Mouse (Mus musculus): ENCODE results near the gene Slc38a7. TPM values are rescaled to one million over a fixed set of nuclear protein-coding genes. Genes with fewer than 3 reads are reported as not detected.
"Not testable (repeated sequence)": the region's sequence is repeated elsewhere in the genome, so short reads cannot be mapped to it uniquely, and the experiment has no call there.

The Slc38a7 gene
- polyA plus RNA-seq, 1 experiment from 2014 or later, result 19.8 TPM

GRCm38 (mm10) chr8:95843968-95844367, 9.4 kb downstream of the Slc38a7 start:
- Histone ChIP-seq H3K36me3 (ENCODE audit: poor library complexity, severe bottlenecking) (peaks cover 84% of the 10 kb centered on the region), H3K4me1 (no peaks in the 10 kb centered on the region), H3K27me3 (no peaks in the 10 kb centered on the region), H3K27ac (no peak overlapping the region), H3K4me3 (no peak overlapping the region), H3K9ac (no peak overlapping the region), H3K9me3 (replicated peaks) (no peaks in the 10 kb centered on the region), H3K4me2 (no peak overlapping the region)
- 93% methylated on average over 6 of the region's 6 CpGs for WGBS
- ATAC-seq, result no peak

GRCm38 (mm10) chr8:95841436-95841835, 11.9 kb downstream of the Slc38a7 start:
- Histone ChIP-seq H3K36me3 (ENCODE audit: poor library complexity, severe bottlenecking) (peaks cover 85% of the 10 kb centered on the region), H3K4me3 (no peak overlapping the region), H3K27me3 (no peaks in the 10 kb centered on the region), H3K4me2 (no peak overlapping the region), H3K4me1 (no peaks in the 10 kb centered on the region), H3K9ac (no peak overlapping the region), H3K9me3 (replicated peaks) (no peaks in the 10 kb centered on the region), H3K27ac (no peak overlapping the region)
- ATAC-seq, result no peak
- WGBS, result 92% methylated on average over 15 of the region's 15 CpGs

GRCm38 (mm10) chr8:95839289-95839688, 14.1 kb downstream of the Slc38a7 start:
- H3K4me1 ChIP-seq, result no peaks in the 10 kb centered on the region
- H3K4me2 ChIP-seq, result no peak overlapping the region
- no peak for ATAC-seq
- peaks cover 68% of the 10 kb centered on the region for H3K36me3 ChIP-seq (ENCODE audit: poor library complexity, severe bottlenecking)
- no peaks in the 10 kb centered on the region for H3K27me3 ChIP-seq
- no peak overlapping the region for H3K9ac ChIP-seq
- H3K27ac ChIP-seq, result no peak overlapping the region
- H3K4me3 ChIP-seq, result no peak overlapping the region
- WGBS, result 99% methylated on average over 4 of the region's 4 CpGs
- no peaks in the 10 kb centered on the region for H3K9me3 ChIP-seq (replicated peaks)

DNA sequence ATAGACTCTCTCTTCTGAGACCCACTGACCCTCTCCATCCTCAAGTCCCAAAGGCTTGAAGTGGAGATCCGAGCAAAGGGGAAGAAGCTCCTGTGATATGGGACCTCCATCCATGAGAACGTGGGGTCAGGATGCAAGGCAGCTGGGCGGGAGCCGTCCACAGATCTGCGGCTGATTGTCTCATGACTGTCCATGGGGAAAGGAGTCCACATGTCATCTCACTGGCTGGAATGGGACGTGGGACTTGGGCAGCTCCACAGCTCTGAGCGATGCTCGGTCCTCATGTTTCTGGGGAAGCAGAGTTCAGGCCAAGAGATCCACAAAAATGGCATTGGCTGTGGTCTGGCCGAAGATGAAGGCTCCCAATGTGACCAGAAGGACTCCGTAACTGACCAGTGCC, 16.1 kb downstream of the Slc38a7 start:
- H3K4me2 ChIP-seq, result no peak overlapping the region
- 91% methylated on average over 10 of the region's 10 CpGs for WGBS

DNA sequence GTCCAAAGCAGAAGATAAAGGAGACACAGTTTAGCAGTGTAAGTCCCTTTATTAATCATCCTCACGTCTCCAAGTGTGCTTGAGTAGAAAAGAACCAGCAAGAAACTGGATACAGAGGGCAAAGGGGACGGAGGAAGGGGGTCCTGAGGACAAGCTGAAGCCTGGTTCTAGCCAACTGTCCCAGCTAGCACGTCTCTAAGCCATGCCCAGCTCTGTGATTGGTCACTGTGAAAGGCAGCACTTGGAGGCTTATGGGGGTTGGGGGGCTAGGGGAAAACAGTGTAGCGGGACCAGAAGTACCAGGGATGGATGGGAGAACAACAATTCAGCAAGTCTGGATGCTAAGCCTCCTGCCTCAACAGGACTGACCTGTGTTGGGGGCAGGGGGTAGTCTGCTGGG, 17.4 kb downstream of the Slc38a7 start:
- no peak overlapping the region for H3K4me3 ChIP-seq
- no peak overlapping the region for H3K9ac ChIP-seq
- H3K4me2 ChIP-seq, result no peak overlapping the region
- H3K9me3 ChIP-seq (replicated peaks), result no peaks in the 10 kb centered on the region
- H3K36me3 ChIP-seq (ENCODE audit: poor library complexity, severe bottlenecking), result peaks cover 35% of the 10 kb centered on the region
- ATAC-seq, result no peak
- no peak overlapping the region for H3K27ac ChIP-seq
- no peaks in the 10 kb centered on the region for H3K27me3 ChIP-seq
- WGBS, result 72% methylated on average over 4 of the region's 4 CpGs
- H3K4me1 ChIP-seq, result peaks cover 10% of the 10 kb centered on the region

More for the DNA sequence above, 16.1 kb downstream of the Slc38a7 start:
- Histone ChIP-seq H3K4me3 (no peak overlapping the region), H3K4me1 (peaks cover 10% of the 10 kb centered on the region), H3K27ac (no peak overlapping the region), H3K36me3 (ENCODE audit: poor library complexity, severe bottlenecking) (peaks cover 49% of the 10 kb centered on the region), H3K27me3 (no peaks in the 10 kb centered on the region), H3K9me3 (replicated peaks) (no peaks in the 10 kb centered on the region), H3K9ac (no peak overlapping the region)
- ATAC-seq, result no peak

- no peaks in the 10 kb centered on the region for H3K9me3 ChIP-seq (replicated peaks)
- peak overlapping the region; percentile 22 for H3K4me3 ChIP-seq
- peaks cover 10% of the 10 kb centered on the region for H3K4me1 ChIP-seq
- no peaks in the 10 kb centered on the region for H3K27me3 ChIP-seq
- peak overlapping the region; percentile 49 for H3K4me2 ChIP-seq
- peaks cover 14% of the 10 kb centered on the region; the same call in 1 of the 2 replicates for H3K36me3 ChIP-seq (ENCODE audit: poor library complexity, severe bottlenecking)
- no peak overlapping the region for H3K27ac ChIP-seq
- WGBS, result 1% methylated on average over 16 of the region's 16 CpGs
- peak; percentile 46 for ATAC-seq
- H3K9ac ChIP-seq, result peak overlapping the region; percentile 43
These were observed 19.8 kb downstream of the Slc38a7 start for GRCm38 (mm10) chr8:95833435-95833984.

DNA sequence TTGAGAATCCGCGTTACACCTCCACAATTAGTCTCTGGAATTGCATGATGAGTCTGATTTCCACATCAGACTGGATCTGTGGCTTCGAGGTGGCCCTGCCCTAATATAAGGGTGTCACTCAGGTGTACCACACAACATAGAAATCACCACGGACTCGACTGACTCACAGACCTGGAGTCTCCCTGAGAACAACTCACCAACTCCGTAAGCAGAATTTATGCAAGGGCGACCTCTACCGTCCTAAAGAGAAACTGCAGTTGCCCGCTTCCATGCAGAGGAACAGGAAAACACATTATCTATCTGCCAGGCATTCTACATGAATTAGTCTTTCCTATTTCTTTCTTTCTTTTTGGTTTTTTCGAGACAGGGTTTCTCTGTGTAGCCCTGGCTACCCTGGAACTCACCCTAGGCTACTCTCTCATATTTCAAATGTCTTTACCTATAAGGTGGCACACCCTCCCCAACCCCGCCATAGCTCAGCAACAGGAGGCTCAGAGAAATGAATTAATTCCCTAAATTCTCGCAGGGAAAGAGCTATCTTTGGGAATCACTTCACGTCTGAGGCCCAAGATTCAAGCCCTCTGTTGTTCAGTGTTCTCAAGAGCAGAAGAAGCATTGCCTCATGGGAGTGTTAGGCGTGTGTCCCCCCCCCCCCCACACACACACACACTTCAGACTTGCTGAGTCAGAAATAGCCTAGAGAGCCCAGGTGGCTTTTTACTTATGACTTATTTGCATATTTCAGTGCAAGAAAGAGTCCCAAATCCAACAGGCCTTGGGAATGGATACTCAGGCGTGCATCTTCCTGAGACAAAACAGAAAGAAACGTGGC, 20.5 kb downstream of the Slc38a7 start:
- Histone ChIP-seq H3K4me1 (peaks cover 10% of the 10 kb centered on the region), H3K27ac (no peak overlapping the region), H3K9me3 (replicated peaks) (no peaks in the 10 kb centered on the region), H3K9ac (peak overlapping the region; percentile 43), H3K36me3 (ENCODE audit: poor library complexity, severe bottlenecking) (peaks cover 14% of the 10 kb centered on the region; the same call in 1 of the 2 replicates), H3K4me2 (peak overlapping the region; percentile 49), H3K4me3 (peak overlapping the region; percentile 22), H3K27me3 (no peaks in the 10 kb centered on the region)
- peak; percentile 80 for ATAC-seq
- whole genome bisulfite sequencing, result 17% methylated on average over 16 of the region's 16 CpGs

DNA sequence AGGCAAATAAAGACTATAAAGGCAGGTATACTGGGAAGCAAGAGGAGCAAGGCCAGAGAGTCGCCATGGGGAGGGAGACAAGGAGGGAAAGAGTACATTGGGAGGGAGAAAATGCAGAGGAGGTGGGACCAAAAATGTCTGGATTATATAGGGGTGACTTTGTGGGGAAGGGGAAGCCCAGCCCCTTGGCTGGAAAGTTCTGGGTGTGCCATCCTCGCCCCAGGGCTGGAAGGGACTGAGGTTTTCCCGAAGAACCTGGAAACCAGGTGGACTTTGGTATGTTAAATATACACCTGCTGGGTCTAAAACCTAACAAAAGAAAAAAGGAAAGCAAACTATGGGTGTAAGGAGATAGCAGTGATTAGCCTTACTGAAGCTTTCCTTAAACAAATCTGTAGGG, 23.2 kb downstream of the Slc38a7 start:
- Histone ChIP-seq H3K4me1 (peaks cover 10% of the 10 kb centered on the region), H3K4me3 (no peak overlapping the region), H3K9ac (no peak overlapping the region), H3K27ac (no peak overlapping the region), H3K4me2 (no peak overlapping the region), H3K27me3 (no peaks in the 10 kb centered on the region), H3K36me3 (ENCODE audit: poor library complexity, severe bottlenecking) (no peaks in the 10 kb centered on the region), H3K9me3 (replicated peaks) (no peaks in the 10 kb centered on the region)
- 71% methylated on average over 3 of the region's 3 CpGs for WGBS
- no peak for ATAC-seq

- WGBS, result 72% methylated on average over 25 of the region's 25 CpGs
- H3K4me2 ChIP-seq; H3K27ac ChIP-seq; H3K4me1 ChIP-seq; H3K27me3 ChIP-seq; H3K4me3 ChIP-seq; H3K36me3 ChIP-seq (ENCODE audit: poor library complexity, severe bottlenecking); ATAC-seq; H3K9me3 ChIP-seq (replicated peaks); H3K9ac ChIP-seq: not testable (repeated sequence)
These were observed 28.2 kb downstream of the Slc38a7 start, which contains the start of gene Sap18b for GRCm38 (mm10) chr8:95825162-95825561. TSS of gene Sap18b (plus strand) at chr8:95825346.

- no peaks in the 10 kb centered on the region for H3K36me3 ChIP-seq (ENCODE audit: poor library complexity, severe bottlenecking)
- no peaks in the 10 kb centered on the region for H3K9me3 ChIP-seq (replicated peaks)
- H3K4me1 ChIP-seq, result no peaks in the 10 kb centered on the region
- WGBS, result 86% methylated on average over 3 of the region's 3 CpGs
- ATAC-seq, result no peak
- no peak overlapping the region for H3K27ac ChIP-seq
- H3K9ac ChIP-seq, result no peak overlapping the region
- no peak overlapping the region for H3K4me3 ChIP-seq
- H3K27me3 ChIP-seq, result no peaks in the 10 kb centered on the region
- H3K4me2 ChIP-seq, result no peak overlapping the region
These were observed 30.6 kb downstream of the Slc38a7 start for GRCm38 (mm10) chr8:95822699-95823098.

GRCm38 (mm10) chr8:95822096-95822495, 31.2 kb downstream of the Slc38a7 start:
- no peak overlapping the region for H3K4me2 ChIP-seq
- H3K27me3 ChIP-seq, result no peaks in the 10 kb centered on the region
- no peak for ATAC-seq
- H3K36me3 ChIP-seq (ENCODE audit: poor library complexity, severe bottlenecking), result no peaks in the 10 kb centered on the region
- no peak overlapping the region for H3K4me3 ChIP-seq
- no peak overlapping the region for H3K27ac ChIP-seq
- H3K9ac ChIP-seq, result no peak overlapping the region
- WGBS, result 89% methylated on average over 5 of the region's 5 CpGs
- H3K4me1 ChIP-seq, result no peaks in the 10 kb centered on the region
- no peaks in the 10 kb centered on the region for H3K9me3 ChIP-seq (replicated peaks)

- WGBS, result 94% methylated on average over 6 of the region's 6 CpGs
- Histone ChIP-seq H3K4me1 (no peaks in the 10 kb centered on the region), H3K4me3 (no peak overlapping the region), H3K36me3 (ENCODE audit: poor library complexity, severe bottlenecking) (no peaks in the 10 kb centered on the region), H3K27ac (no peak overlapping the region), H3K4me2 (no peak overlapping the region), H3K27me3 (no peaks in the 10 kb centered on the region), H3K9me3 (replicated peaks) (no peaks in the 10 kb centered on the region), H3K9ac (no peak overlapping the region)
- ATAC-seq, result no peak
These were observed 32.1 kb downstream of the Slc38a7 start for GRCm38 (mm10) chr8:95821266-95821665.

All from forebrain, embryonic 13.5 days (tissue).